Mouse (Mus musculus) G1E (cell line): ENCODE measurements around the gene Nit2. TPM values are rescaled to one million over a fixed set of nuclear protein-coding genes. Genes with fewer than 3 reads are reported as not detected.

ENCODE experiments used
- ATAC-seq: 2 replicates; pipeline ENCODE4 v1.8.0; 2016; ENCODE audit warnings: mild to moderate bottlenecking; ENCODE audit not compliant: insufficient number of reproducible peaks, poor library complexity, low FRiP score, severe bottlenecking; ENCODE audit errors: extremely low read depth
- DNase-seq: peaks from one replicate; pipeline ENCODE4 v3.0.0; 2012; ENCODE audit warnings: low spot score
- H3K27me3 ChIP-seq: 2 replicates; pipeline ENCODE4 v1.6.1; 2012; ENCODE audit warnings: mild to moderate bottlenecking, low read length, inconsistent platforms; ENCODE audit not compliant: insufficient read depth
- H3K36me3 ChIP-seq: replicated peaks from 2 replicates; pipeline ENCODE3; 2012; ENCODE audit warnings: mild to moderate bottlenecking, inconsistent platforms
- H3K4me1 ChIP-seq: 2 replicates; pipeline ENCODE4 v1.6.1; 2012; ENCODE audit warnings: low read depth, low read length, inconsistent platforms, mixed read lengths; ENCODE audit not compliant: insufficient read depth
- H3K4me3 ChIP-seq: 2 replicates; pipeline ENCODE4 v1.5.1; 2012; ENCODE audit warnings: low read depth, mild to moderate bottlenecking, inconsistent platforms, low read length, moderate library complexity, mixed read lengths
- H3K9me3 ChIP-seq: replicated peaks from 2 replicates; pipeline ENCODE4 v1.6.1; 2012; ENCODE audit warnings: inconsistent platforms
- CTCF ChIP-seq: IDR thresholded peaks from 2 replicates; pipeline ENCODE4 v1.5.1; 2012; ENCODE audit warnings: low read depth, low read length, inconsistent platforms, mixed read lengths
- GATA1 ChIP-seq: IDR thresholded peaks from 2 replicates; pipeline ENCODE4 v1.6.1; 2012; ENCODE audit warnings: borderline replicate concordance, low read length, inconsistent platforms, mixed read lengths
- GATA2 ChIP-seq: IDR thresholded peaks from 2 replicates; pipeline ENCODE4 v1.6.1; 2012; ENCODE audit warnings: low read depth, low read length, inconsistent platforms, borderline replicate concordance
- POLR2AphosphoS5 ChIP-seq: IDR thresholded peaks from 2 replicates; pipeline ENCODE4 v1.6.1; 2012; ENCODE audit warnings: low read depth, low read length, inconsistent platforms; ENCODE audit not compliant: insufficient replicate concordance
- TAL1 ChIP-seq: conservative IDR thresholded peaks from 2 replicates; pipeline ENCODE4 v1.6.1; 2012; ENCODE audit warnings: low read depth, low read length, inconsistent platforms, mixed read lengths
- polyA plus RNA-seq: library from polyadenylated mRNA; stranded (reverse); fragments of >175 nt; gene quantifications from 2 replicates; pipeline ENCODE4 v1.2.3, GENCODE M21; 2012
- total RNA-seq, 2 experiments: library from RNA; stranded (forward) in 1 of 2; stranded (reverse) in 1 of 2; fragments of 200-1000 nt in 1 of 2; fragments of >200 nt in 1 of 2; fragmentation: Nextera tagmentation in 1 of 2; gene quantifications; 2 replicates each; pipeline ENCODE4 v1.2.3; 2014 to 2017

Nit2 gene
- total and polyA plus RNA-seq, 3 experiments: 6.1 to 41.0 (median 39.6) TPM

DNA sequence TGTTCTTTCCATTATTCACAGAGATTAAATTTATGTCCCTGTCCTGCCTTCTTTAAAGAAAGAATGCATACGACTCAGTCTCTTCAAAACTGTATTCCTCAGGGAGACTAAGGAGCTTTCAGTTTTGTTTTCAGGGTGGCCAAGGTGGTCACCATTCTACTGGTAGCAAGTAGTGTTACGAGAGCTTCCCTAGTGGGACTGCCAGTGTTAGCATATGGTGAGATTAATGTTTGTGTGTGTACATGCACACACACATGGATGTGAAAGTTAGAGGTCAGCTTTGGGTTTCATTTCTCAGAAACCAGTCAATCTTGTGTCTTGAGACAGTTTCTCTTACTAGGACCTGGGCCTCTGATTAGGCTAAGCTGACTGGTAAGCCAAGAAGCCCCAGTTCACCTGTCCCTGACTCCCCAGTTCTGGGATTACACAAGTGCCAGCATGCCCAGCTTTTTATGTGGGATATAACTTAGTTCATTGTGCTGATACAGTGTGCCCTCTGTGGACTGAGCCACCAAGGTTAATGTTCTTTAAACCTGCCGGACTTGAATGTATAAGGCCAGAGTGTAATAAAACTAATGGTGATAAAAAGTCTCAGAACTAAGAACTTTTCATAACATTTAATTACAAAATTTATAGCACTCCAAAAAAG is 36.3 kb downstream of the Nit2 start:
- Histone ChIP-seq H3K9me3 (no peaks in the 10 kb centered on the region), H3K4me1 (peaks cover 37% of the 10 kb centered on the region), H3K4me3 (no peak overlapping the region), H3K27me3 (no peaks in the 10 kb centered on the region), H3K36me3 (peaks cover 65% of the 10 kb centered on the region)
- DNase-seq (no peak), ATAC-seq (no peak)
- TF ChIP-seq TAL1 (no peak), POLR2AphosphoS5 (no peak), GATA2 (no peak), CTCF (no peak), GATA1 (no peak)

DNA sequence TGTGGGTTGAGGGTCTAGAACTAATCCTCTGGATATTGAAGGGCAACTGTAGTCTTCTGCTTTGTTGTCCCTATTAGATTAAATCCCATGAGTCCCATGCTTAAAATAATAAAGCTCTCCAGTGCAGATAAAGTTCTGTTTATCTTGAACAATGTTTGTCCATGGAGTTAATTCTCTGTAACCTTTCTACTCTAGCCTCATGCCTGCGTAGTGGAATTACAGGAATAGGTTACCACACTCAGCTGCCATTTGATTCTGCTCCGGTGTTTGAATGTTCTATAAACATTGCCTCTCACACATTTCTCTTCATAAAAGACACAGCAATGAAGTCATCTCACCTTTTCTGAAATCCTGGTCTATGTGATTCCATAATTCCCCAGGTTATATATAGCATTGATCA is 39.3 kb downstream of the Nit2 start:
- H3K9me3 ChIP-seq: no peaks in the 10 kb centered on the region
- H3K4me1 ChIP-seq: peaks cover 48% of the 10 kb centered on the region
- DNase-seq (no peak), ATAC-seq (no peak)
- no peaks in the 10 kb centered on the region for H3K27me3 ChIP-seq
- H3K36me3 ChIP-seq: peaks cover 51% of the 10 kb centered on the region
- TF ChIP-seq TAL1 (no peak), GATA1 (no peak), POLR2AphosphoS5 (no peak), GATA2 (no peak), CTCF (no peak)
- H3K4me3 ChIP-seq: no peak overlapping the region

DNA sequence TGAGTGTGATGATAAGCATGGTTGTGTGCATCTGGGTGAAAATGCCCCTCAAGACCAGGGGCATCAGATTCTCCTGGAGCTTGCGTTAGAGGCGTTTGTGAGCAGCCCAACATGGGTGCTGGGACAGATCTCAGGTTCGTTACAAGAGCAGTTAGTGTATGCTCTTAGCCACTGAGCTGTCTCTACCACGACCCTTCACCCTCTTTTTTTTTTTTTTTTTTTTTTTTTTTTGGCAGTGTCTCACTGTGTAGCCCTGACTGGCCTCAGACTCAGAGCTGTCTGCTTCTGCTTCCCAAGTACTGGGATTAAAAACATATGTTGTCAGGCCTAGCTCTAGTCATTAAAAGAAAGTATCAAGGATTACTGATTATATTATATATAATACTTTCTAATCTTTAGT is 40.9 kb downstream of the Nit2 start:
- DNase-seq (no peak), ATAC-seq (no peak)
- Histone ChIP-seq H3K27me3 (no peaks in the 10 kb centered on the region), H3K36me3 (peaks cover 39% of the 10 kb centered on the region), H3K9me3 (no peaks in the 10 kb centered on the region), H3K4me3 (no peak overlapping the region), H3K4me1 (peaks cover 37% of the 10 kb centered on the region)
- TF ChIP-seq GATA1: no peak
- TF ChIP-seq POLR2AphosphoS5: no peak
- no peak for TF ChIP-seq TAL1
- TF ChIP-seq CTCF: no peak
- no peak for TF ChIP-seq GATA2

DNA sequence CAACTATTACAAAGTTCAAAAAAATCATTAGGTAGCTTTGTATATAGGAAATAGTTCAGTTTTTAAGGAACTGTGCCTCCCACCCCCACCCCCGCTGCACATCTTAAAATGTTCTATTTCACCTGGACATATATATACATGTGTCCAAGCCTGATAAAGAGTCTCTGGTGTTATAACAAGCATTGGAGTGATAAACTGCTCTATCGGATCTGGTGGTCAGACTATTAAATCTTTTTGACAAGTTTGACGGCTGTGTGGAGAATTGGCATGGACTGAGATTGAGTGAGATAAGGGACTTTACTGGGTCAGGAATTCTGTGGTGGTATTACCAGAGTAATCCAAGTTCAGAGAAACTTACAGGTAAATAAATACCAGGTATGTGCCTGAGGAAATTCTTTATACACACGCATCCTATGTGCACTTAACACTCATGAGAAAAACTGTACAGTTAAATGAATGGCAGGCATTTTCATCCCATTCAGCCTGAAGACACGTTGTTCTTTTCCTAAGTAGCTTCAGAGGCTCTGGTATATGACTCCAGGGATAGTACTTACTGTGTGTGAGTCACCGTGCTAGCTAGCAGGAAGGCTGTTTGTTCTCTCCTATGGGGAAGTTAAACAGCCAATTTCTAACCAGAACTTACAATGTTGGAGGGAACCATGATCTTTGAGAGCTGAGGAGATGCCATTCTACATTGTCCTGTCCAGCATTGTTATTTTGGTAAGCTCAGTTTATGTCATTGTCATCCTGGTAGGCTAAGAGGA is 44.3 kb downstream of the Nit2 start:
- H3K9me3 ChIP-seq: no peaks in the 10 kb centered on the region
- DNase-seq (no peak), ATAC-seq (no peak)
- TF ChIP-seq GATA2: no peak
- no peak for TF ChIP-seq CTCF
- TF ChIP-seq TAL1: no peak
- TF ChIP-seq GATA1: no peak
- TF ChIP-seq POLR2AphosphoS5: no peak
- peaks cover 22% of the 10 kb centered on the region for H3K36me3 ChIP-seq
- H3K4me3 ChIP-seq: peak overlapping the region; percentile 76
- peaks cover 32% of the 10 kb centered on the region for H3K4me1 ChIP-seq
- H3K27me3 ChIP-seq: no peaks in the 10 kb centered on the region

DNA sequence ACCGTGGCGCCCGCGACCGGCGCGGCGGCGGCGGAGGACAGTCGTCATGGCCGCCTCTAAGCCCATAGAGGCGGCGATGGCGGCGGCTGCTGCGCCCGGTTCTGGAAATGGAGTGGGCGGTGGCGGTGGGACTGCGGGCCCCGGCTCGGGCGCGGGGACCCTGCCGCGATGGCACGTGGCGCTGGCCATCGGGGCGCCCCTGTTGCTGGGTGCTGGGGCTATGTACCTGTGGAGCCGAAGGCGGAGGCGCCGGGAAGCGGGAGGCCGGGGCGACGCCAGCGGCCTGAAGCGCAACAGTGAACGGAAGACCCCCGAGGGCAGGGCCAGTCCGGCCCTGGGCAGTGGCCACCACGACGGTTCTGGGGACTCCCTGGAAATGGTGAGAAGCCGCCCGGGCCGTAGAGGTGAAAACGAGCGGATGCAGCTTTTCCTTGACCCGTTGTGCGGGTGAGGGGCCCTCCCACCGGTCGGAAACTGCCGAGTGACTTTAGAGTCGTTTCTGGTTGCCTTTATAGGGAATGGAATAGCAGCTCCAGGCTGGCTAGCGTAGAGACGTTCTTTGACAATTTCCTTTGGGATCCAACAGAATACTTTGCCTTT is 45.2 kb downstream of the Nit2 start:
- ATAC-seq (no peak), DNase-seq (peak; percentile 4)
- peaks cover 30% of the 10 kb centered on the region for H3K4me1 ChIP-seq
- H3K4me3 ChIP-seq: peak overlapping the region; percentile 76
- no peaks in the 10 kb centered on the region for H3K9me3 ChIP-seq
- H3K27me3 ChIP-seq: 0 out of 2 replicates have a peak, but pooled peaks cover 3% of the 10 kb centered on the region
- TF ChIP-seq CTCF: no peak
- TF ChIP-seq GATA2: no peak
- TF ChIP-seq GATA1: no peak
- TF ChIP-seq POLR2AphosphoS5: no peak
- no peak for TF ChIP-seq TAL1
- peaks cover 15% of the 10 kb centered on the region for H3K36me3 ChIP-seq

DNA sequence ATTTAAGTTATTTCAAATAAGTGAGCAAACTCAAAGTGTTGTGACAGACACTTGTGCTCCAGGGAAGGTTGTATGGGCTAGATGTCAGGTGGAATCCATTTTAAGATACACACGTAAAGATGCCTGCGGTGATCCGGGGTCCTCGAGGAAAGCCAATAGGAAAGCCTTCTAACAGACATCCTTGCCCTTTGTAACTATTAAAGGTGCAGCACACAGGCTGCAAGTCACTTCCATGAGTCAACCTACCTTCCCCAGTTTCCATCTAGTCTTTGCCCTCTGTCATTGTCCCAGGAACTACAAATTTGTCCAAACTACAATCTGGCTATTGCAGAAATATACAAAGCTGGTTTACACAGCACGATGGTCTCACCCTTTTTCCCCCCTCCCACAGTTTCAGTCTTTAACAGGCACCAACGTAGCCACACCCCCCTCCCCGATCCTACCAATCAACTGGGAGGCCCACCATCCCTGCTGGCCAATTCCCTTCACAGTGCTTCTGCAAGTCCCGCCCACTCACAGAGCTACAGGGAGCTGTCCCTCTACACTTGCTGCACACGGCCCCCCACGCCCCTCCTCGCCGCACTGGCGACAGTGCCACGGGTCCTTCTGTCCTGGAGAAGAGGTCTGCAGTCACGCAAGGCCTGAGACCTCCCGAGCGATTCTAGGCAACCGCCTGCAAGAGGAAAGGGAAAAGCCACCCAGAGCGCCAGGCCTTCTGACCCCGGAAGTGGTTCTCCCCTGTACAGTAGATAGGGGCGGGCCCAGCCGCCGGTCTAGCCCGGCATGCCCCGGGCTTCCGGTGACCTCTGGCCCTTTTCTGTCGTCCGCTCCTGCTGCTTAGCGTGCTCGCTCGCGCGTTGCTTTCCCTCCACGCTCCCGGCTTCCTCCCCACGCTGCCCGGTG is 46.0 kb downstream of the Nit2 start, which contains the start of gene Tomm70a:
TSS of gene Tomm70a (plus strand) at position 791 of the 903 bp plus-strand sequence.
- H3K4me1 ChIP-seq: peaks cover 28% of the 10 kb centered on the region
- H3K4me3 ChIP-seq: peak within 1 kb of the TSS; percentile 76
- H3K36me3 ChIP-seq: peaks cover 13% of the 10 kb centered on the region
- 0 out of 2 replicates have a peak, but pooled peaks cover 3% of the 10 kb centered on the region for H3K27me3 ChIP-seq
- TF ChIP-seq GATA1: no peak
- TF ChIP-seq POLR2AphosphoS5: no peak
- no peak for TF ChIP-seq GATA2
- no peak for TF ChIP-seq TAL1
- TF ChIP-seq CTCF: no peak
- no peaks in the 10 kb centered on the region for H3K9me3 ChIP-seq
- peak; percentile 90 for DNase-seq
- peak; percentile 96 for ATAC-seq
